Mouse (Mus musculus) kidney, embryonic 14.5 days (tissue): ENCODE measurements around the gene Lnpep. TPM values are rescaled to one million over a fixed set of nuclear protein-coding genes. Genes with fewer than 3 reads are reported as not detected.
A peak's percentile ranks its signal among the peaks of the same experiment; 100 is the strongest.
"Not testable (repeated sequence)": the region's sequence is repeated elsewhere in the genome, so short reads cannot be mapped to it uniquely, and the experiment has no call there.

Experiments used
- ATAC-seq: fragments of 200-750 bp; cut with Nextera tagmentation; 2 replicates; pipeline ENCODE4 v1.8.0; 2017; ENCODE audit warnings: moderate number of reproducible peaks, mild to moderate bottlenecking, moderate TSS enrichment, moderate library complexity; ENCODE audit not compliant: low FRiP score, low TSS enrichment
- H3K27ac ChIP-seq: fragments of 300-500 bp; sonication (generic); 2 replicates; pipeline ENCODE4 v1.5.1; 2014; ENCODE audit warnings: low read depth, mild to moderate bottlenecking, low read length, moderate library complexity, mixed read lengths
- H3K27me3 ChIP-seq: fragments of 300-500 bp; sonication (generic); 2 replicates; pipeline ENCODE4 v1.6.1; 2014; ENCODE audit warnings: mild to moderate bottlenecking, low read length; ENCODE audit not compliant: control insufficient read depth, insufficient read depth
- H3K36me3 ChIP-seq: fragments of 300-500 bp; sonication (generic); 2 replicates; pipeline ENCODE4 v1.6.1; 2014; ENCODE audit warnings: low read length, mixed read lengths; ENCODE audit not compliant: control insufficient read depth, insufficient read depth
- H3K4me1 ChIP-seq: fragments of 300-500 bp; sonication (generic); 2 replicates; pipeline ENCODE4 v1.6.1; 2014; ENCODE audit warnings: low read length, mixed read lengths; ENCODE audit not compliant: control insufficient read depth, insufficient read depth
- H3K4me2 ChIP-seq: fragments of 300-500 bp; sonication (generic); replicated peaks from 2 replicates; pipeline ENCODE4 v1.6.1; 2014; ENCODE audit warnings: low read depth, mild to moderate bottlenecking, low read length
- H3K4me3 ChIP-seq: fragments of 300-500 bp; sonication (generic); 2 replicates; pipeline ENCODE4 v1.5.1; 2014; ENCODE audit warnings: mild to moderate bottlenecking, low read length
- H3K9ac ChIP-seq: fragments of 300-500 bp; sonication (generic); 2 replicates; pipeline ENCODE4 v1.6.1; 2014; ENCODE audit warnings: low read depth, mild to moderate bottlenecking, low read length, moderate library complexity
- H3K9me3 ChIP-seq: fragments of 300-500 bp; sonication (generic); 2 replicates; pipeline ENCODE4 v1.6.1; 2016; ENCODE audit warnings: low read length; ENCODE audit not compliant: control insufficient read depth
- WGBS: fragments of 180-500 bp; shearing (Covaris S2); extraction: QIAGEN DNeasy Blood & Tissue Kit; methylation state at CpG from one replicate; pipeline ENCODE4 v1.1.7; 2014; 5-methylcytosine and 5-hydroxymethylcytosine counted together
- polyA plus RNA-seq: library from polyadenylated mRNA; unstranded; fragments of >200 nt; fragmentation: Nextera tagmentation; extraction: Ambion mirVana; gene quantifications from 2 replicates; pipeline ENCODE4 v1.2.1, GENCODE M21; 2014

Lnpep gene
- polyA plus RNA-seq, 1 experiment from 2014 or later = 12.4 TPM

DNA sequence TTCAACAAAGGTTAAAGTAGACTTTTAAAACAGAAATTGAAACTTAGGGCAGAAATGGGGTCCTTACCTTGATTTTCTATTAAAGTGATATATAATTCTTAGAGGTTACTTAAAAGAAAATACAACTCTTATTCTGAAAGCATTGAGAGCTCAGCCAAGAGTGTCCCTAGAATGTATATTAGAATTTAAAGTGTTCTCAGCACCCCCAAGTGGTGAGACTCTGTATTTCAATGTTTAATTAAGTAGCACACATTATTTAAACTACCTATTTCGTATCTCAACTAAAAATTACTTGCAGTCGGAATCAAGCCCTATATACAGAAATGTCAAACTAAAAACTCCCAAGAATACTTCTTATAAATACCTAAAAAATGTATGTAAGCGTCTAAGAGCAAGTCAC is 57.8 kb downstream of the Lnpep start:
- H3K9ac ChIP-seq = no peak overlapping the region
- 52% methylated on average over 3 of the region's 3 CpGs for WGBS
- H3K4me1 ChIP-seq = no peaks in the 10 kb centered on the region
- H3K36me3 ChIP-seq = peaks cover 26% of the 10 kb centered on the region; the same call in 1 of the 2 replicates
- no peaks in the 10 kb centered on the region for H3K27me3 ChIP-seq
- no peak overlapping the region for H3K27ac ChIP-seq
- H3K9me3 ChIP-seq = no peaks in the 10 kb centered on the region
- peak; percentile 43; the same call in 1 of the 2 replicates for ATAC-seq
- H3K4me3 ChIP-seq = no peak overlapping the region
- no peak overlapping the region for H3K4me2 ChIP-seq

DNA sequence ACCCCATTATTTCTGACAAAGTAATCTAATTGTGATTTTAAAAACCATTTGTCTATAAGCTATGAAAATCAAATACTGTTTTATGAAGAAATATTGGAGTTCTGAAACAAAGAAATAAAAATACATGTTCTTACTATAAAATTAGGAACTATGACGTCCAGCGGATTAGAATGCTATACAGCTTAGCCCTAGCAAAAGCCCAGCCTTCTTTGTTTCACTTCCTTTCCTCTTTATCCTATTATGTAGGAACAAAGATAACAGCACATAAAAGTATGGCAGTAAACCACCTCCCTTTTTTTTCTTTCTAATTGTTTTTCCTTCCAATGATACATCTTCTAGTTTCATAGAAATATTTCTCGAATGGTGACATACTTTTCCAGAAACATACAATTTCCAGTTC is 75.9 kb downstream of the Lnpep start:
- peaks cover 16% of the 10 kb centered on the region; the same call in 1 of the 2 replicates for H3K36me3 ChIP-seq
- H3K4me1 ChIP-seq = no peaks in the 10 kb centered on the region
- no peak overlapping the region for H3K4me3 ChIP-seq
- no peak overlapping the region for H3K27ac ChIP-seq
- H3K4me2 ChIP-seq = no peak overlapping the region
- H3K9me3 ChIP-seq = no peaks in the 10 kb centered on the region
- H3K9ac ChIP-seq = no peak overlapping the region
- no peaks in the 10 kb centered on the region for H3K27me3 ChIP-seq
- 89% methylated on average over 3 of the region's 3 CpGs for WGBS
- ATAC-seq = no peak

DNA sequence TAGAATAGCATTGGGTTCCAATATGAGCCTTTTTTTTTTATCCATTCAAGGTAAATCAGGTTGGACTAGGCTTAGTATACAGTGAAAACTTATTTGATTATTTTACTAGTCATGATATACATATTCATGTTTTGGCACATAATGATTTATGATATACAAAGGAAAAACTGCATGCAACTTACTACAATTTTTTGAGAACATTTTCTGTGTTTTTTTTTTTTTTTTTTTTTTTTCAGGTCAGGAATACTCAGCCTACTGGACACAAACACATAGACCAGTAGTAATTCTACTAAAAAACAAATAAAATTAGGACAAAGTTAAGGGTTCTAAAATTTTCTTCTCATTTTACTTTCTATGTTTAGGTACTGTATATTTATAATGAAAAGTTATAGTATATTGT is 93.5 kb downstream of the Lnpep start:
- Histone ChIP-seq H3K4me2 (no peak overlapping the region), H3K4me1 (no peaks in the 10 kb centered on the region), H3K4me3 (no peak overlapping the region), H3K9ac (no peak overlapping the region), H3K27me3 (no peaks in the 10 kb centered on the region), H3K36me3 (peaks cover 40% of the 10 kb centered on the region; the same call in 1 of the 2 replicates), H3K9me3 (no peaks in the 10 kb centered on the region), H3K27ac (no peak overlapping the region)
- ATAC-seq = no peak

DNA sequence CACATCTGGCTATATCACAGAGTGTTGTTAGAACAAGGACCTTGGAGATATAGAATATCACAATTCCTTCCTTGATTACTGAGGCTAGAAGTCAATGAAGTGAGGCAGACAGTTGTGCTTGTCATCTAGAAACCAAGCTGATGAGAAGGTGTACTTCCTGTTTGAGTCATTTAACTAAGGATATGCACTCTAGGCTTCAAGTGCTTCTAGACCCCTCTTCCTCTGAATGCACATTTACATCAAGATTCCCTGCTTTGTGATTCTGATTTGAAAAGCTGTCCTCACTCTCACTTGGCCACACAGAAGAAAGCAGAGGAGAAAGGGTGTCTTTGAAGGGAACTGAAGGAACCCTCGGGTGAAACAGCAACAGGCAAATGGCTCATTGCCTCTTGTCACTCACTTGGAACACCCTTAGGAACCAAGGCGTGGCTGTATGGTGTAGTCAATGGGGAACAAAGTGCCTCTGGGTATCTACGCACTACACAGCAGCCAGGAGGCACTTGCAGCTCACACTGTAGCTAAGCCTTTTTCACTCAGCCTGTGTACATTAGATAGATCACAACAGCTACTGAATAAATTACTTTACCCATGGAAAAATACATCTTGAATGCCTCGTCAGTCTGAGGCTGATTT is 108.3 kb downstream of the Lnpep start:
- WGBS = 61% methylated on average over 4 of the region's 4 CpGs

DNA sequence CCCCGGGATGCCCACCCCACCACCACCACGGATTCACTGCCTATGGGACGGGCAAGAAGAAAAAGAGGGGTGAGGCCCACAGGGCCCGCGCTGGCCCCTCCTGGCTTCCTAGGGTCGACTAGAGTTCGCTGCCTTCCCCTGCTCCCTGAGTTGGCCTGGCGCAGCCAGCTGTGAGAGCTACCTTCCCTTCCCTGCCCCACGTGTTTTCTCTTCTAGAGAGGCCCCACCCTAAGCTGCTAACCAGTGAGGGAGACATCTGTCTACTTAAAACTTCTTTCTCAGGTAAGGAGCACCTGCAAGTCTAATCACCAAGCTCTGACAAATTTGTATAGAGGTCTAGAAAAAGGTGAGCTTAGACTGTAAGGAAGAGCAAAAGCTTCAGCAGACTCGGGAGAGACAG is 118.2 kb downstream of the Lnpep start:
- H3K9me3 ChIP-seq = 0 out of 2 replicates have a peak, but pooled peaks cover 2% of the 10 kb centered on the region
- H3K4me3 ChIP-seq = no peak overlapping the region
- WGBS = 89% methylated on average over 10 of the region's 10 CpGs
- H3K27ac ChIP-seq = no peak overlapping the region
- H3K9ac ChIP-seq = no peak overlapping the region
- H3K4me1 ChIP-seq = no peaks in the 10 kb centered on the region
- no peak overlapping the region for H3K4me2 ChIP-seq
- ATAC-seq = no peak
- no peaks in the 10 kb centered on the region for H3K36me3 ChIP-seq
- no peaks in the 10 kb centered on the region for H3K27me3 ChIP-seq

More for the DNA sequence above, 108.3 kb downstream of the Lnpep start:
- Histone ChIP-seq H3K4me1 (no peaks in the 10 kb centered on the region), H3K4me3 (no peak overlapping the region), H3K36me3 (no peaks in the 10 kb centered on the region), H3K4me2 (no peak overlapping the region), H3K9ac (no peak overlapping the region), H3K27me3 (no peaks in the 10 kb centered on the region), H3K9me3 (no peaks in the 10 kb centered on the region), H3K27ac (no peak overlapping the region)
- no peak for ATAC-seq

DNA sequence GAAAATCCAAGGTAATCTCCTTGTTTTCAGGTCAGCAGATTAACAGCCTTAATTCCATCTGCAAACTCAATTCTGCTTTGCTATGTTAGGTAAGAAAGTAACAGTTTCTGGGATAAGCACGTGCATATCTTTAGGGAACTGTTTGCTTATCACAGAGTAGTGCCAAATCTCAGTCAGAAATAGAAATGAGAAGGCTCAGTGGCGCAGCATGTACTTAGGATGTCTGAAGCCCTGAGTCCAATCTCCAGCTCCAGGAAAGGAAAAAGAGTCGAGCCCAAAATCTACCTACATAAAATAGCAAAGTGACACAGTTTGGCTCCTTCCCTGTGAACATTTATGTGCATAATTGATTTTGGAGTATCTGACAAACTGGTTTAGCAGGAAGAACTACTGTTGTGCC is 125.6 kb downstream of the Lnpep start:
- H3K27me3 ChIP-seq = no peaks in the 10 kb centered on the region
- H3K36me3 ChIP-seq = no peaks in the 10 kb centered on the region
- no peak overlapping the region for H3K9ac ChIP-seq
- no peak overlapping the region for H3K27ac ChIP-seq
- no peak overlapping the region for H3K4me3 ChIP-seq
- WGBS = 71% methylated on average over 3 of the region's 3 CpGs
- no peak for ATAC-seq
- H3K4me2 ChIP-seq = no peak overlapping the region
- no peaks in the 10 kb centered on the region for H3K9me3 ChIP-seq
- H3K4me1 ChIP-seq = no peaks in the 10 kb centered on the region

DNA sequence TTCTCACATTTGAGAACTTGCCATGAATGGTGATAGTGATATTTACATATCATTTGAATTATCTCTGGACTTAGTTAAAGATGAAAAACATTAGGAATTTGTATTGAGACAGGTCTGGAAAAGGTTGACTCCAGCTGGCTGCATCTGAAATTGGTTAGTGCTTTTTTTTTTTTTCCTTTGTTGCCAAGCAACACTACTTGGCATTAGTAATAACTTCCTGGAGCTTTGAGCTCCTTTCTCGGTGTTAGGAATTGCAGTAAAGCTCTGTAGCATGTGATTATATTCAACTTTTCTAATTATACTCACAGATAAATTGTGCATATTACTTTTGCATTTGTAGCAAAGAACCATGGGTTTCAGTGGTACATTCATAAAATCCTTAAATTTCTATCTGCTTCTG is 126.0 kb downstream of the Lnpep start:
- no peaks in the 10 kb centered on the region for H3K9me3 ChIP-seq
- H3K4me1 ChIP-seq = no peaks in the 10 kb centered on the region
- no peak overlapping the region for H3K4me2 ChIP-seq
- H3K9ac ChIP-seq = no peak overlapping the region
- no peaks in the 10 kb centered on the region for H3K36me3 ChIP-seq
- H3K27me3 ChIP-seq = no peaks in the 10 kb centered on the region
- WGBS = 54% methylated on average over 1 of the region's 1 CpGs
- no peak overlapping the region for H3K27ac ChIP-seq
- no peak overlapping the region for H3K4me3 ChIP-seq
- no peak for ATAC-seq

DNA sequence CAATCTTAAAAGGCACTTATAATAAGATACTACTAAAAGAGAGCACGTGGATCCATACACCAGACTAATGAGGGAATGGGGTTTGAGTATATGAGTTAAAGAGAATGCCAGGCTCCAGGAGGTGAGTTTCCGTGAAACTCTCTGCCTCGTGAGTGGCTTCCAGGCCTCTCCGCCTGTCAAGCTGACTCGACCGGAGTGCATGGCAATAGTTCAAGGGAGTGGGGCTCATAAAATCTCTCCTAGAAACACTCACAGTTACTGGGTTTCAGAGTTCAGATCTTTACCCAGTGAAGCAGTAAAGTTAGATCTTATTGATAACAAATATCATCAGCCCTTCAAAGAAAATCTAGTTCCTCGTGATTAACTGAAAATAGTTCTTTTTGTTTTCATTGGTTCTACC is 128.1 kb downstream of the Lnpep start:
- Histone ChIP-seq H3K27me3 (no peaks in the 10 kb centered on the region), H3K9me3 (no peaks in the 10 kb centered on the region), H3K4me2 (no peak overlapping the region), H3K27ac (no peak overlapping the region), H3K36me3 (no peaks in the 10 kb centered on the region), H3K4me1 (no peaks in the 10 kb centered on the region), H3K9ac (no peak overlapping the region), H3K4me3 (no peak overlapping the region)
- 70% methylated on average over 7 of the region's 7 CpGs for WGBS
- ATAC-seq = no peak

DNA sequence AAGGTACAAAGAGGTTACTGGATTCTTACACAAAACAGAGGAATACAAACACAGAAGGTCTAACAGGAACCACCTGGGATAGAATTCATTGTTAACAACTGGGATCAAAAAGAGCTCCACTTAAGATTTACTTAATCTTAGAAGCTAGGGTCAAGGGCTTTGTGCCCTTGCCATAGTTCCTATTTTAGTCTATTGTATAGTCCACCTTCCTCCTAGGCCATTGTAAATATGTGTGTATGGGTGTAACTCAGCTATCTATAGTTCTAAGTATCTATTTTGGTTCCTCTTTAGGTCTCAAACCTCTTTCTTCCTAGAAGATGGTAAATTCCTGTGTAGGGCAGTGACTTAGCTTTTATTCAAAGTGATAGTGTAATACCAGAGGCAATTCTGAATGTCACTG is 128.6 kb downstream of the Lnpep start:
- H3K4me2 ChIP-seq, H3K4me3 ChIP-seq, H3K27ac ChIP-seq, H3K4me1 ChIP-seq, H3K9me3 ChIP-seq, H3K27me3 ChIP-seq, H3K9ac ChIP-seq, H3K36me3 ChIP-seq, ATAC-seq: not testable (repeated sequence)
